Mouse (Mus musculus): ENCODE measurements at regions not wholly inside any gene's neighbourhood (a gene's known extent, or its start where the extent isn't known, plus 50 kb on each side); places are given as distances from the start of the nearest gene placed in this dataset.

- DNase-seq (ENCODE audit: low spot score in 2 of 2) = no peak
Observed at GRCm38 (mm10) chr1:177568056-177568816, 126.1 kb downstream of the Zbtb18 start.

- DNase-seq (ENCODE audit: low spot score in 2 of 2) = no peak
Observed at GRCm38 (mm10) chr1:177569572-177569971, 127.4 kb downstream of the Zbtb18 start.

DNA sequence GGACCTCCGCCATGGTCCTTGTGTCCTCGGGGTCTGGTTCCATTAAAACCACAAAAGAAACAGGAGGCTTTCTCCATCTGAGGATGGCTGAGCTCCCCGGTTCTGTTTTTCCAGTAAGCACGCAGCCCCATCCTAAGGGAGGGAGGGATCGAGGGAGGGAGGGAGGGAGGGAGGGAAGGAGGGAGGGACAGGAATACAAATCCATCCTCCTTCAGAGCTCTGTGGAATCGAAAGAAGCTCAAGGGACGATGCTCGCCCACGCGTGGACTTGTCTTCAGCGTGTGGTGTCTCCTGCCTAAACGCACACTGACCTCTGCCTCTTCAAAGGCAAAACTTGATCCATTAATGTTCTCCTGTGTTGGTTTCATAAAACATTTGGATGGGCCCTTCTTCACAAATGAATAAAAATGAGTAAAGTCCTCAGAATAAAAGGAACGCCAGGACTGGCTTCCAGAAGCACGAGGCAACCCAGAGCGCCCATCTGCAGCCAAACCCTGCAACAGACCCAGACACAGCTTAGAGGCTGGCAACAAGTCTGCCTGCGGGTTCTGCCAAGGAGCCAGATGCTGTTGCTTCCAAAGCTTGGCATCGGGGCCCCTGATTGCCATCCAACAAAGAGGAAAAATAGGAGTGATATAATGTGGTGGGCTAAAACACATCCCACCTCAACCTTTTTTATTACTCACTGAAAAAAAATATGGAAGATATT is 131.0 kb downstream of the Zbtb18 start:
- peak; percentile 54 to 69 for DNase-seq (ENCODE audit: low spot score in 2 of 2)

DNA sequence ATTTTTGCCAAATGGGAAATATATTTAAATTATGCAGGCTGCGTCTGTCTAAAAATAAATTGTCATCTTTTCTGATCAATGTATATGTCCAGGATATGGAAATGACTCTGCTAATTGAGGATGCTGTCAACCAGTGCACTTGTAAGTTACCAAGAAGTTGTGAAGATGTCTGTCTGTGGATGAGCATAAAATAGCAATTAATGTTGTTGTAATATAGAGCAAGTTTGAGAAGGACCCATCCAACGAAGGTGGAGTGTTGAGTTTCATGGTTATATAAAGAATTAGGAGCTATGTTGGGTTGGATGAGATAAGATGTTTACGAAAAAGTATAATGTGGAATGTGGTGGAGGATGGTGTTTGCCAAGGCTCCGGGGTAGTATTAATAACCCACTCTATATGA is 131.6 kb downstream of the Zbtb18 start:
- no peak for DNase-seq (ENCODE audit: low spot score in 2 of 2)

GRCm38 (mm10) chr1:177574312-177574711 is 132.2 kb downstream of the Zbtb18 start:
- DNase-seq (ENCODE audit: low spot score in 2 of 2) = no peak

DNA sequence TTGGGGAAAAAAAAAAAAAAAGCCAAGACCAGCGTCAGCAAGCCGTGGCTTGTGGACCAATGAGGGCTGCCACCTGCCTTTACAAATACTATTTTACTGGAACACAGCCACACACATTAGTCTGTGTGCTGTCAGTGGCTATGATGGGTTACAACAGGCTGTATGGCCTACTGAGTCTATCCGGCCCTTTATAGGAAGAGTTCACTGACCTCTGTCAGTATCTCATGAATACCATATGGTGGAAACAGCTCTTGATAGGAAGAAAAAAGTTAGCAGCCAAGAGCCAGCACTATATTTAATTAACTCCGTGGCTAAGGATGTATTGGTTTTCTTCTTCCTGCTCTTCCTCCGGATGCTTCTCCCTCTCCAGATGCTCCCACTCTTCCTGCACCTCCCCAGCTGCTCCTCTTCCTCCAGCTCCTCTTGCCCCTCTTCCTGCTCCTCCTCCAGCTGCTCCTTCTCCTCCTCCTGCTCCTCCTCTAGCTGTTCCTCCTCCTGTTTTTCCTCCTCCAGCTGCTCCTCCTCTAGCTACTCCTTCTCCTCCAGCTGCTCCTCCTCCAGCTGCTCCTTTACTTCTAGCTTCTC is 142.2 kb downstream of the Zbtb18 start:
- DNase-seq (ENCODE audit: low spot score in 2 of 2) = no peak

DNA sequence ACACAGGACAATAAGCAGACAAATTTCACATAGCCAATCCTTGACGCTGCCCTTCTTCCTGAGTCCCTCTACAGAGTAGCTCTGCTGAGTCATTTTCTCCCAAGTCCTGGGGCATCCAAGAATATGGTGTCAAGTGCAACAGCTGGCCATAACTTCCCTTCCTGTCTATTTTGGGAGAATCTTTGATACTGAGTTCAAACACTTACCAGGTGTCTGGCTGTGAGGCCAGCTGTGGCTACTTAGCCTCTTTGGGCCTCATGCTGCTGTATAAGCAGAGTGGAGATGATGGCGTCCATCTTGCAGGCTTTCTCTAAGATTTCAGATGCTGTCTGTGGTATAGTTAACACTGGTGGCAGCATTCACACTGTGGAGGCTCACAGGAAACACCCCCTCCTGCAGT is 143.2 kb downstream of the Zbtb18 start:
- no peak for DNase-seq (ENCODE audit: low spot score in 2 of 2)

DNA sequence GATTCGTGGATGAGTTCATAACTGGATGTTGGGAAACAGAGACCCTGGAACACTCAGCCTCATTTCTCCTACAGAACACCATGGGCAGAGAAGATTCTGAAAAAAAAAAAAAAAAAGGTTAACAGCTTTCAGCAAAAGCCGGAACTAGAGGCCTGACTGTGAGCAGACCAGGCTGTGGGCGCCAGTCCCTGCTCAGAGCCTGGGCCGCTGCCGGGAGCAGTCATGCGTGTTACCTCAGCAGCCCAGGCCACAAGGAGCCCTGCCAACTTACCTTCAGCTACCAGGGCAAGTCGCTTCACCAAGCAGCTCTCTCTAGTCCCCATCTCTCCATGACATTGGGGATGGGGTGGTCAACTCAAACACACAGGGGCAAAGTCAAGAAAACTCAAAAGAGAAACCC is 140.6 kb upstream of the 1700016C15Rik start:
- DNase-seq (ENCODE audit: low spot score in 2 of 2) = no peak

DNA sequence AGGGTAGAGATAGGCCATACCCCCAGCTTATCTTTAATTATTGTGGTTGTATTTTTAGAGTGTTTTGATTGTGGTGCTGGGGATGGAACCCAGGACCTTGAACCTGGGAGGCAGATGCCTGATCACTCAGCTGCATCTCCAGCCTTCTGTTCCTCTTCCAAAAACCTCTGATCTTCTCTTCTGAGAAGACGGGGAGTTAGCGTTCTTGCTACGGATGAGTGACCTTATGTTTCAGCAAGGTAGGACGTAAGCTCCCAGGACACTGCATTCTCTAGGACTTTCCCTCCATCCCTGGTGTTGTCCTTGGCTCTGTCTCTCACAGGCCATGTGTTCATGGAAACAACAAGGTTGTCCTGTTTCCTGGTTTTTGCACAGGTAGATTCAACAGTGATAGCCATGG is 140.0 kb upstream of the 1700016C15Rik start:
- DNase-seq (ENCODE audit: low spot score in 2 of 2) = no peak

DNA sequence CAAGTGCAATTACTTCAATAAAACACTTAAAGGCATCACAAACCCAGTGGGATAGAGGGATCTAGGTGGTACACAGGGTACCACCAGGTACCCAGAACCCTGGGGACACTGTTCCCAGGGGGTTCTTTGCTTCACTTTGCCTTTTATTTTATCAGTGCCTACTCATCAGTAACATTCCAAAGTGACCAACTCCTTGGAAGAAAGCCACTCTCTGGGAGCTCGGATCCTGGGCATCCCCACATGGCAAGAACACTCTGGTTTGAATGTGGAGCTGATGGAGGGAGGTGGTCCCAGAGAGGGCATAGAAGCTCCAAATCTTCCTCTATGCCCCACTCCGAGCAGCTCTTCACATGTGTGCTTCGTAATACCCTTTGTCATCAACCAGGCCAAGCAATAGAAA is 137.9 kb upstream of the 1700016C15Rik start:
- no peak for DNase-seq (ENCODE audit: low spot score in 2 of 2)

GRCm38 (mm10) chr1:177592337-177592736 is 137.3 kb upstream of the 1700016C15Rik start:
- no peak for DNase-seq (ENCODE audit: low spot score in 2 of 2)

DNA sequence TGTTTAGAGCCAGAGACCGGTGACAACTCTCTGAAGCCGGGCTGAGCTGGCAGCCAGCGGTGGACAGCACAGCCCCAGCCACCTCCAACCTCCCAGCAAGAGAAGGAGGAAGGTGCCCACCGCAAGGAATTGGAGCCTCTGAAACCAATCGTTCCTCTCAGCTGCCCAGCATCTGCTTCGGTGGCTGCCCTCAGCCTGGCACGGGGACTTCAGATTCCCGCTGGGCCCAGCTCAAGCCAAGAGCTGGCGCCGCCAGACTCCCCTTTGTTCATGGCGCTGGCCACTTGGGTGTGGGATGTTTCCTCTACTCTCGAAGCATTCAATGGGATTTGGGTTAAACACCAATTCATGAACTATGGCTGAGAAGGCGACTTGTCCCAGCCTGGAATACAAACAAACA is 135.3 kb upstream of the 1700016C15Rik start:
- no peak for DNase-seq (ENCODE audit: low spot score in 2 of 2)

DNA sequence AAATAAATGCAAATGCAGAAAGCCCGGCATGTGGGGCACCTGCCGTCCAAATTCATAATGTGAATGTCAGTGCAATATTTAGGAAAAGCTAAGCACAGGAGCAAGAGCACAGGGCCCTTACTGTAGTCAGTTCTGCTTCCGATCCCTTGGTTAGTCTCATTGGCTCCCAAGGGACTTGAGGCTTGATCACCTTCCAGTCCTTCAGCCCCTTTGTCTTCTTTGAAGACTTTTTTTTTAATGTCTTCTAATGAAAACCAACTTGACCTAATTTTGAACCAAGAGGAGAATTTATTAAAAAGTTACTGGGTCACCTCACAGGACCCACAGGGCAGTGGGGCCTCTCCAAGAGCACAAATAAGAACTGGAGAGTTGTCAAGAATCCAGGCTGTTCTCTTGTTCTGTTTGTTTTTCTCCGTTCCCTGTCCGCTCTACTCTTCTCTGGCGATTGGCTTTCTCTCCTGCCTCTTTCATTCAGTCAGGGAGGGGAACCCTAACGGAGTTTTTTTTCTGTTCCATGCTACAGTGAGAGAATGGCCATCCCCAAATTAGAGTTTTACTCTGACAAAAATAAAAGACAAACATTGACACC is 134.2 kb upstream of the 1700016C15Rik start:
- no peak for DNase-seq (ENCODE audit: low spot score in 2 of 2)

DNA sequence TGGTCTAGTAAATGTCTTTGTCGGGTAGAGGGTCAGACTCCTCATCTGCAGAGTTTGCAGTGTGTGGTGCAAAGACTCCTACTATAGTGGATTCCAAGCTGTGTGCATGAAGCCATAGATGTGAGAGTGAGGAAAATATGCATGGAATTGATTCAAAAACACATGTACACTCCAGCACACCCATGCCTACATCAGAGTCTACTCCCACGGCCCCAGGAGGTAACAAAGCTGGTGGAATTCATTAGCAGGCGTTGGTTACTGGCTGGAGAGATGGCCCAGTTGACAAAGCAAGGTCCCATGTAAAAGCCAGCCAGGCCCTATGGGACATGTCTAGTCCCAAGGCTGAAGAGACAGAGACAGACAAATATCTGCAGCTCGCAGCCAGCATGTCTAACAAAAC is 132.6 kb upstream of the 1700016C15Rik start:
- no peak for DNase-seq (ENCODE audit: low spot score in 2 of 2)

- no peak for DNase-seq (ENCODE audit: low spot score in 2 of 2)
Observed at GRCm38 (mm10) chr1:177605353-177605969, 124.2 kb upstream of the 1700016C15Rik start.

GRCm38 (mm10) chr1:177607565-177607964 is 122.0 kb upstream of the 1700016C15Rik start:
- no peak for DNase-seq (ENCODE audit: low spot score in 2 of 2)

GRCm38 (mm10) chr1:177608551-177609020 is 121.0 kb upstream of the 1700016C15Rik start:
- no peak for DNase-seq (ENCODE audit: low spot score in 2 of 2)

- no peak for DNase-seq (ENCODE audit: low spot score in 2 of 2)
Observed at GRCm38 (mm10) chr1:177609226-177609625, 120.4 kb upstream of the 1700016C15Rik start.

GRCm38 (mm10) chr1:177609683-177610082 is 119.9 kb upstream of the 1700016C15Rik start:
- no peak for DNase-seq (ENCODE audit: low spot score in 2 of 2)

GRCm38 (mm10) chr1:177610156-177610555 is 119.5 kb upstream of the 1700016C15Rik start:
- no peak for DNase-seq (ENCODE audit: low spot score in 2 of 2)

- no peak for DNase-seq (ENCODE audit: low spot score in 2 of 2)
Observed at GRCm38 (mm10) chr1:177612546-177612945, 117.1 kb upstream of the 1700016C15Rik start.

GRCm38 (mm10) chr1:177615609-177616008 is 114.0 kb upstream of the 1700016C15Rik start:
- DNase-seq (ENCODE audit: low spot score in 2 of 2) = no peak

All from frontal cortex, postnatal 14 days (tissue).